Mouse (Mus musculus): ENCODE results near the gene BC067074. TPM values are rescaled to one million over a fixed set of nuclear protein-coding genes. Genes with fewer than 3 reads are reported as not detected.

The BC067074 gene
- total RNA-seq, 2 experiments from 2014 or later, result 11.4 to 12.6 TPM

- DNase-seq, result no peak
Observed at GRCm38 (mm10) chr13:113324241-113324640, 31.3 kb downstream of the BC067074 start.

- DNase-seq, result no peak
Observed at GRCm38 (mm10) chr13:113325678-113326077, 32.7 kb downstream of the BC067074 start.

GRCm38 (mm10) chr13:113332256-113332655 is 39.3 kb downstream of the BC067074 start:
- no peak for DNase-seq

GRCm38 (mm10) chr13:113333374-113333773 is 40.4 kb downstream of the BC067074 start:
- DNase-seq, result no peak

- DNase-seq, result no peak
Observed at GRCm38 (mm10) chr13:113333931-113334330, 41.0 kb downstream of the BC067074 start.

GRCm38 (mm10) chr13:113334773-113335172 is 41.8 kb downstream of the BC067074 start:
- DNase-seq, result no peak

- peak; percentile 77 for DNase-seq
Observed at GRCm38 (mm10) chr13:113337223-113337858, 44.4 kb downstream of the BC067074 start.

- no peak for DNase-seq
Observed at GRCm38 (mm10) chr13:113340644-113341043, 47.7 kb downstream of the BC067074 start.

- no peak for DNase-seq
Observed at GRCm38 (mm10) chr13:113341161-113341560, 48.2 kb downstream of the BC067074 start.

- no peak for DNase-seq
Observed at GRCm38 (mm10) chr13:113342355-113342919, 49.5 kb downstream of the BC067074 start.

GRCm38 (mm10) chr13:113350743-113351430 is 57.9 kb downstream of the BC067074 start:
- DNase-seq, result no peak

GRCm38 (mm10) chr13:113353546-113353945 is 60.6 kb downstream of the BC067074 start:
- no peak for DNase-seq

- DNase-seq, result no peak
Observed at GRCm38 (mm10) chr13:113353955-113354354, 61.0 kb downstream of the BC067074 start.

GRCm38 (mm10) chr13:113355022-113355421 is 62.1 kb downstream of the BC067074 start:
- peak; percentile 47 for DNase-seq

GRCm38 (mm10) chr13:113357438-113358144 is 64.6 kb downstream of the BC067074 start:
- DNase-seq, result no peak

- DNase-seq, result no peak
Observed at GRCm38 (mm10) chr13:113359676-113360075, 66.7 kb downstream of the BC067074 start.

GRCm38 (mm10) chr13:113365976-113366375 is 73.0 kb downstream of the BC067074 start:
- no peak for DNase-seq

- no peak for DNase-seq
Observed at GRCm38 (mm10) chr13:113368931-113369579, 76.1 kb downstream of the BC067074 start.

- DNase-seq, result no peak
Observed at GRCm38 (mm10) chr13:113369622-113370021, 76.7 kb downstream of the BC067074 start.

- no peak for DNase-seq
Observed at GRCm38 (mm10) chr13:113373291-113374083, 80.5 kb downstream of the BC067074 start.

- no peak for DNase-seq
Observed at GRCm38 (mm10) chr13:113374084-113374405, 81.1 kb downstream of the BC067074 start.

- no peak for DNase-seq
Observed at GRCm38 (mm10) chr13:113377631-113378030, 84.7 kb downstream of the BC067074 start.
